Mouse (Mus musculus) lung, embryonic 16.5 days (tissue): Measurements from ENCODE around the gene Hoxa11. TPM values are rescaled to one million over a fixed set of nuclear protein-coding genes. Genes with fewer than 3 reads are reported as not detected.

ENCODE experiments used
- ATAC-seq: fragments of 200-750 bp; cut with Nextera tagmentation; 2 replicates; pipeline ENCODE4 v1.8.0; 2017; ENCODE audit warnings: low read depth, mild to moderate bottlenecking, moderate library complexity
- H3K27ac ChIP-seq: fragments of 300-500 bp; sonication (generic); 2 replicates; pipeline ENCODE4 v1.5.1; 2014; ENCODE audit warnings: mild to moderate bottlenecking, control low read depth, low read length
- H3K27me3 ChIP-seq: fragments of 300-500 bp; sonication (generic); 2 replicates; pipeline ENCODE4 v1.6.1; 2014; ENCODE audit warnings: low read depth, low read length, mixed read lengths; ENCODE audit not compliant: control insufficient read depth, insufficient read depth
- H3K36me3 ChIP-seq: fragments of 300-500 bp; sonication (generic); 2 replicates; pipeline ENCODE4 v1.6.1; 2014; ENCODE audit warnings: low read length; ENCODE audit not compliant: control insufficient read depth, insufficient read depth
- H3K4me1 ChIP-seq: fragments of 300-500 bp; sonication (generic); replicated peaks from 2 replicates; pipeline ENCODE4 v1.6.1; 2014; ENCODE audit warnings: low read length, mixed read lengths; ENCODE audit not compliant: control insufficient read depth, insufficient read depth
- H3K4me2 ChIP-seq: fragments of 300-500 bp; sonication (generic); 2 replicates; pipeline ENCODE4 v1.6.1; 2014; ENCODE audit warnings: low read depth, low read length, control low read depth
- H3K4me3 ChIP-seq: fragments of 300-500 bp; sonication (generic); 2 replicates; pipeline ENCODE4 v1.5.1; 2014; ENCODE audit warnings: mild to moderate bottlenecking, low read length, control low read depth
- H3K9ac ChIP-seq: fragments of 300-500 bp; sonication (generic); 2 replicates; pipeline ENCODE4 v1.6.1; 2014; ENCODE audit warnings: low read length, control low read depth
- H3K9me3 ChIP-seq: fragments of 300-500 bp; sonication (generic); 2 replicates; pipeline ENCODE4 v1.6.1; 2016; ENCODE audit warnings: low read length; ENCODE audit not compliant: control insufficient read depth
- WGBS: fragments of 180-500 bp; shearing (Covaris S2); extraction: QIAGEN DNeasy Blood & Tissue Kit; methylation state at CpG from one replicate; pipeline ENCODE4 v1.1.7; 2014; 5-methylcytosine and 5-hydroxymethylcytosine counted together
- polyA plus RNA-seq: library from polyadenylated mRNA; unstranded; fragments of >200 nt; fragmentation: Nextera tagmentation; extraction: Ambion mirVana; gene quantifications from 2 replicates; pipeline ENCODE4 v1.2.1, GENCODE M21; 2015

Hoxa11 gene
- polyA plus RNA-seq, 1 experiment from 2014 or later = not detected

DNA sequence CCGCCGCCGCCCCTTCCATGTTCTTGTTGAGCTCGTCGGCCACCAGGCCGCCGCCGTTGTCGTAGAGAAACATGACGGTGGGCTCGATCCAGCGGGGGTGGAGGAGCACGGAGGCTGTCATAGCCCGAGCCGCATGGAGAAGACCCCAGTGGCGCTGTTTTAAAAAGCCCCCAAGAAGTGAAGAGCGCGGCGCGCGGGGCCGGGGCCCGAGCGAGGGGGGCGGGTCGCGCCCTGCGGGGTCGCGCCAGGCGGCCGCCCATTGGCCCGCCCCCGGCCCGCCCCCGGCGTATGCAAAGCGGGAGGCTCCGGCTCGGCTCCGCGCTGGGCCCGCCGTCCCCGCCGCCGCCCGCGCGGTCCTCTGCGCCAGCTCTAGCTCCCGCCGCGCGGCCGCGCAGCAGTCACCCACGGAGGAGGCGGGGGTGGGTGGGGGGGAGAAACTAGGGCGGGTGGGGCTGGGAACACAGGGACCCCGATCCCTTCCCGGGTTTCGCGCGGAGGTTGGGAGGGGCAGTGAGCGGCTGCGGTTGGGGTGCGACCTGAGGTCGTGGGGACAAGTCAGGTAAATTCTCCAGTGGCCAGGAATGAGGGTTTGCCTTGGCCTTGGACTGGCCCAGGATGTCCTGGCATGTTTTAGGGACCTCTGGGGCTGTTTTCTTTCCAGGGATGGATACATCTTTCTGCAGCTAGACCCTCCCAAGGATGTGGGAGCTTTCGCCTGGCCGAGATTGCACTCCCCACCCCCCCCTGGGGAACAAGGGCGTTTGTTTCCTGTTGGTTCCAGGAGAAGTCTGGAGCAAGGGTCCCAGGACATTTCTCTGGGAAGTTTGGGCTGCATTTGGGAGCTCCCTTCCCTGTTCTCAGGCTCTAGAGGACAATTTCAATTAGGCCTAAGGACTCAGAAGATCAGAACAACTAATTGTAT is 15.3 kb upstream of the Hoxa11 start, which contains the start of gene Hoxa13:
Gene Hoxa13, minus strand, starts transcription at position 227 of the 922 bp plus-strand sequence.
- Histone ChIP-seq H3K27ac (no peak within 1 kb of the TSS), H3K4me1 (peaks cover 13% of the 10 kb centered on the region; the same call in 1 of the 2 replicates), H3K27me3 (peaks cover 90% of the 10 kb centered on the region), H3K36me3 (no peaks in the 10 kb centered on the region), H3K9me3 (no peaks in the 10 kb centered on the region), H3K4me2 (peak within 1 kb of the TSS; percentile 80), H3K9ac (no peak within 1 kb of the TSS), H3K4me3 (peak within 1 kb of the TSS; percentile 50)
- under 1% methylated on average over 23 of the region's 72 CpGs for WGBS
- ATAC-seq = peak; percentile 78

DNA sequence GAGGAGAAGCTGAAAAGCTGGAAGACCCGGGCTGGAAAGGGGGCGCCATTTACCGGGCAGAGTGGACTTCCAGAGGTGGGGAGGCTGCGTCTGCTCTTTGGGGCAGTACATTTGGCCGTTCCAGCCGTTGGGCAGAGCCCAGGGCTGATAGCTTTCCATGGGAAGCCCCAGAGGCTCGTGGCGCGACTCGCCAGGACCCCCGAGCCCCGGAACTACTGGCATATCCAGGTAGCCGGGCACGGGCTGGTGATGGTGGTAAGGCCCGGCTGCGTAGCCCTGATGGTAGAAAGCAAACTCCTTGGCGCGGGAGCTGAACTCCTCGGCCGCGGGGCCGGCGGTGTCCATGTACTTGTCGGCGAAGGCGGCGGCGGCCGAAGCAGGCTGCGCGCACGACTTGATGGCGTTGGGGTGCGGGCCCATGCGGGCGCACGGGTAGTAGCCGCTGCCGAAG is 14.2 kb upstream of the Hoxa11 start:
- no peaks in the 10 kb centered on the region for H3K36me3 ChIP-seq
- peaks cover 88% of the 10 kb centered on the region for H3K27me3 ChIP-seq
- no peak for ATAC-seq
- H3K27ac ChIP-seq = no peak overlapping the region
- H3K4me2 ChIP-seq = peak overlapping the region; percentile 80
- H3K4me3 ChIP-seq = peak overlapping the region; percentile 50
- H3K4me1 ChIP-seq = peaks cover 13% of the 10 kb centered on the region; the same call in 1 of the 2 replicates
- no peak overlapping the region for H3K9ac ChIP-seq
- H3K9me3 ChIP-seq = no peaks in the 10 kb centered on the region
- under 1% methylated on average over 39 of the region's 39 CpGs for WGBS

DNA sequence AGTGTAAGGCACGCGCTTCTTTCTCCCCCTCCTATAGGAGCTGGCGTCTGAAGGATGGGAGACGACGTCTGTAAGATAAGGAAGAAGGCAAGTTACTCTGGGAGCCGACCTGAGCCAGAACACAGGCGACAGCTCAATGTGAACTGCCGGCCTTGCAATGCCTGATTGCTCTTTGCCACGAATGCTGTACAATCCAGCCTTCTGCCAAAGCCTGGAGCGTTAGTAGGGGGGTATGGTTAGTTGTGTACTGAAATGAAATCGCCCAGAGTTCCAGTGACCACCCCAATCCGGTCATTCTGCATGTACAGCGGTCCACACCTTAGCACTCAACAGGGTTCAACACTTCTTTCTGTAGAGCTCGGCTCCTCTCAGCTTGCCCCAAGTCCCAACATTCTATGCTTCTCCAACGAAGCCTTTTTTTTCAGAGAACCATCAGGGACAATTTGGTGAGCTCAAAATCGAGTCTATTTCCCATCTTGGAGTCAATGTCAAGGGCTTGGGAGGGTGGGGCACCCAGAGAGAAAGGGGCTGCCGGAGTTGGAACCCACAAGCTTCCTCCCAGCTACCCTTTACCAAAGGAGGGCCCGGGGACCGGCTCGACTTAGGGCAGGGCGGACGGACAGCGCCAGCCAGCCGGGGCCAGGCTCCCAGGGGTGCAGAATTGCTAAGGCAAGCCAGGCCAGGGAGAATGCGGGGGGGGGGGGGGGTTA is 13.6 kb upstream of the Hoxa11 start:
- no peak overlapping the region for H3K4me3 ChIP-seq
- WGBS = 2% methylated on average over 24 of the region's 25 CpGs

DNA sequence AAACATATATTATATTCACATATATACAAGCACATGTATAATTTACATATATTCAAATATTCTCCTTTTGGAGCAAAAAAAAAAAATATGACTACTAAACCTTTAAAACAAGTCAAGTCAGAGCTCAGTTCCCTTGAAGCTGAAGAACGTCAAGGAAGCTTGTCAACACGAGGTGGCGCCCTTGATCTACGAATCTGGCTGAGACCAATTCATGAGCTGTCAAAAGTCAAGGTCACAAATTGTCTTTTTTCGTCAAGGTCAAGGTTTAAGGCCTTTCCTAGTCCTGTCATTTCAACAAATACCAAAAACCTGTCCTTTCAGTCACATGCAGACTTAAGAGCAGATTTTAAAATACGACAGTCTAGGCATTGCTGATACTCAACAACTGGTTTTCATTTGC is 11.3 kb upstream of the Hoxa11 start:
- 0% methylated on average over 6 of the region's 6 CpGs for WGBS
- Histone ChIP-seq H3K36me3 (no peaks in the 10 kb centered on the region), H3K4me1 (peaks cover 16% of the 10 kb centered on the region; the same call in 1 of the 2 replicates), H3K9ac (no peak overlapping the region), H3K4me3 (no peak overlapping the region), H3K27me3 (peaks cover 82% of the 10 kb centered on the region), H3K4me2 (no peak overlapping the region), H3K27ac (no peak overlapping the region), H3K9me3 (no peaks in the 10 kb centered on the region)
- ATAC-seq = no peak

More for the DNA sequence above, 13.6 kb upstream of the Hoxa11 start:
- Histone ChIP-seq H3K27me3 (peaks cover 84% of the 10 kb centered on the region), H3K36me3 (no peaks in the 10 kb centered on the region), H3K9ac (no peak overlapping the region), H3K9me3 (no peaks in the 10 kb centered on the region), H3K27ac (no peak overlapping the region), H3K4me2 (peak overlapping the region; percentile 80; the same call in 1 of the 2 replicates), H3K4me1 (peaks cover 13% of the 10 kb centered on the region; the same call in 1 of the 2 replicates)
- no peak for ATAC-seq

- Histone ChIP-seq H3K36me3 (no peaks in the 10 kb centered on the region), H3K4me1 (0 out of 2 replicates have a peak, but pooled peaks cover 3% of the 10 kb centered on the region), H3K9me3 (no peaks in the 10 kb centered on the region), H3K27ac (no peak overlapping the region), H3K4me3 (peak overlapping the region; percentile 16; the same call in 1 of the 2 replicates), H3K27me3 (peaks cover 86% of the 10 kb centered on the region), H3K4me2 (no peak overlapping the region), H3K9ac (no peak overlapping the region)
- 1% methylated on average over 59 of the region's 59 CpGs for WGBS
- no peak for ATAC-seq
These were observed 8.2 kb upstream of the Hoxa11 start for GRCm38 (mm10) chr6:52253511-52254500.

- Histone ChIP-seq H3K9ac (no peak overlapping the region), H3K4me2 (no peak overlapping the region), H3K27ac (no peak overlapping the region), H3K4me1 (0 out of 2 replicates have a peak, but pooled peaks cover 3% of the 10 kb centered on the region), H3K36me3 (no peaks in the 10 kb centered on the region), H3K4me3 (no peak overlapping the region), H3K9me3 (no peaks in the 10 kb centered on the region), H3K27me3 (peaks cover 86% of the 10 kb centered on the region)
- WGBS = 1% methylated on average over 35 of the region's 35 CpGs
- no peak for ATAC-seq
These were observed 7.3 kb upstream of the Hoxa11 start for GRCm38 (mm10) chr6:52252775-52253376.

- H3K36me3 ChIP-seq = no peaks in the 10 kb centered on the region
- H3K4me2 ChIP-seq = no peak overlapping the region
- H3K9ac ChIP-seq = no peak overlapping the region
- 5% methylated on average over 24 of the region's 24 CpGs for WGBS
- no peaks in the 10 kb centered on the region for H3K9me3 ChIP-seq
- no peak for ATAC-seq
- no peak overlapping the region for H3K27ac ChIP-seq
- peaks cover 86% of the 10 kb centered on the region for H3K27me3 ChIP-seq
- 0 out of 2 replicates have a peak, but pooled peaks cover 3% of the 10 kb centered on the region for H3K4me1 ChIP-seq
- no peak overlapping the region for H3K4me3 ChIP-seq
These were observed 6.6 kb upstream of the Hoxa11 start for GRCm38 (mm10) chr6:52252016-52252774.
